9 mouse cellular contexts compared by ENCODE assay signal in genomic region chr17:50418863-50419383, GRCm38 (mm10).
DNase-seq lines count a peak whose midpoint lies in the region; ATAC-seq and TF ChIP-seq lines count a peak whose summit lies in the region.
"Had no signal": no experiment of that assay in that cellular context is flagged by ENCODE, and none has a peak within 500 bp of the region (broad histone marks: within the 10 kb centered on the region; RNA-seq: fewer than 3 reads in every experiment).

No protein-coding gene starts in this region.

- H3K4me1 ChIP-seq in heart, adult 2 months (ENCODE audit: control insufficient read depth, insufficient read depth, low read length) = no peaks in the 10 kb centered on the region; the same call in none of the 2 replicates
- no peaks in the 10 kb centered on the region for H3K4me1 ChIP-seq in heart, embryonic 10.5 days
- H3K4me1 ChIP-seq: heart, embryonic 15.5 days had no signal

- H3K36me3 ChIP-seq in heart, adult 2 months (ENCODE audit: control insufficient read depth, insufficient read depth, low read length) = no peaks in the 10 kb centered on the region
- H3K36me3 ChIP-seq in heart, embryonic 10.5 days = no peaks in the 10 kb centered on the region
- H3K36me3 ChIP-seq: heart, embryonic 15.5 days had no signal

- TF ChIP-seq POLR2A in heart, adult 2 months (IDR thresholded peaks at IDR 0.05; ENCODE audit: insufficient read depth, low read depth, low read length) = no peak

- TF ChIP-seq CTCF in heart, adult 2 months (IDR thresholded peaks at IDR 0.05) = peak; percentile 66

- no peak overlapping the region for H3K9ac ChIP-seq in heart, adult 2 months (ENCODE audit: low read depth, low read length)
- H3K9ac ChIP-seq: heart, embryonic 15.5 days had no signal

- peak; percentile 45 to 48 for DNase-seq in heart, adult 2 months
- DNase-seq in heart, embryonic 10.5 days (ENCODE audit: low spot score) = no peak
- peak; percentile 83 for DNase-seq in CD4-positive, CD25-positive, alpha-beta regulatory T cell, adult 2 months (ENCODE audit: low read depth, low spot score)
- peak; percentile 74 for DNase-seq in brain, adult 2 months (ENCODE audit: low read depth, low spot score)
- DNase-seq in heart, postnatal 4 days = peak; percentile 49
- peak; percentile 70 for DNase-seq in lung, postnatal 36 days
- DNase-seq in cerebellum, adult 11 months = no peak

- TF ChIP-seq EP300 in heart, adult 2 months (IDR thresholded peaks at IDR 0.05; ENCODE audit: insufficient read depth, low read depth, low read length) = no peak

- H3K9me3 ChIP-seq in heart, embryonic 10.5 days = no peaks in the 10 kb centered on the region; the same call in 1 of the 2 replicates
- H3K9me3 ChIP-seq: heart, embryonic 15.5 days had no signal

- no peak for ATAC-seq in monocyte, adult 5-6 weeks (replicated peaks; ENCODE audit: insufficient number of reproducible peaks, low FRiP score, low TSS enrichment, poor library complexity, severe bottlenecking)

- H3K27ac ChIP-seq in heart, adult 2 months = no peak overlapping the region
- H3K27ac ChIP-seq in heart, embryonic 10.5 days = no peak overlapping the region
- H3K27ac ChIP-seq: heart, embryonic 15.5 days had no signal

- WGBS in heart, adult 2 months = 50% methylated on average over 3 of the region's 3 CpGs
- 57% methylated on average over 3 of the region's 3 CpGs for WGBS in heart, embryonic 10.5 days

- intact Hi-C loops in heart, adult 2 months (cut with DNase I) = loop anchor here (1.0 to 5.0 kb wide), 4 partner anchors 88 to 376 kb away; partner anchors contain the start of gene Plcl2

- no peaks in the 10 kb centered on the region for H3K27me3 ChIP-seq in heart, adult 2 months (ENCODE audit: control insufficient read depth, insufficient read depth, low read length)
- no peaks in the 10 kb centered on the region for H3K27me3 ChIP-seq in heart, embryonic 10.5 days (ENCODE audit: insufficient read depth, poor library complexity, severe bottlenecking)
- H3K27me3 ChIP-seq: heart, embryonic 15.5 days had no signal

- H3K4me3 ChIP-seq in heart, adult 2 months = no peak overlapping the region
- H3K4me3 ChIP-seq in heart, embryonic 10.5 days = no peak overlapping the region
- H3K4me3 ChIP-seq: heart, embryonic 15.5 days had no signal

- H3K79me2 ChIP-seq in heart, adult 2 months (replicated peaks; ENCODE audit: control insufficient read depth, insufficient read depth, low read length) = no peaks in the 10 kb centered on the region

Comparison
In these comparisons a context has a peak if more than half of its experiments do, and no peak if none do; other contexts are left out.
1. DNase-seq: peak in heart, adult 2 months (2 of 2), CD4-positive, CD25-positive, alpha-beta regulatory T cell, adult 2 months (single experiment), brain, adult 2 months (single experiment), heart, postnatal 4 days (single experiment) and lung, postnatal 36 days (single experiment); none in heart, embryonic 10.5 days (single experiment) and cerebellum, adult 11 months (single experiment).